Mouse (Mus musculus): ENCODE results near the gene Ptges3. TPM values are rescaled to one million over a fixed set of nuclear protein-coding genes. Genes with fewer than 3 reads are reported as not detected.

Gene Ptges3
- polyA plus RNA-seq (2015; fragmentation: Nextera tagmentation; extraction: Ambion mirVana), result 562 and 583 TPM in 2 replicates

DNA sequence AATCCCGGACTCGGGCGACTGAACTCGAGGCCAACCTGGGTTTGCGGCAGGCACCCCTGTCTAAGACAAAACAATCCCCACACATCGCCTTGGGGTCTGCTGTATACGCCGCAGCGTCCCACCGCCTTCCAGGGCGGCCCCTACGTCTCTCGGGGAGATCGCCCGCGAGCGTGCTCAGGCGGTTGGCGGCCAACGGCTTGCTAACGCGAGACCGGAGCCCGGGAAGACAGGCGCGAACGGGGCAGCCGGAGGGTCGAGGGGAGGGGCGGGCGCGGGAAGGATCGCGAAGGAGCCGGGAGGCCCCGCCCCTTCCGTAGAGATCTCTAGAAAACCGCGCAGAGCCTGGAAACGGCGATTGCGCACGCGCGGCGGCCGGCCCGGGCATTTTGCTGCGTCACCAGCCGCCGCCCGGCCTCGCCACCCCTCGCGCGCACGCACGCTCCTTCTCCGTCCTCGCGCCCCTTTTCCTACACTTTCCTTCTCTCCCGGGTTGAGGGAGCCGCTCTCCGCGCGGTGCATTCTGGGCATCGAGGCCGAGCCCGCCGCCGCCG, at the start of gene Ptges3:
Gene Ptges3, plus strand, starts transcription at position 354 of the 551 bp plus-strand sequence.
- ATAC-seq, result peak; percentile 93
- peaks cover 10% of the 10 kb centered on the region; the same call in 1 of the 2 replicates for H3K36me3 ChIP-seq (ENCODE audit: poor library complexity, severe bottlenecking)

GRCm38 (mm10) chr10:128009735-128010134, 49.0 kb upstream of the Ptges3 start:
- Histone ChIP-seq H3K9me3 (replicated peaks) (no peaks in the 10 kb centered on the region), H3K4me3 (no peak overlapping the region), H3K4me1 (no peaks in the 10 kb centered on the region), H3K9ac (no peak overlapping the region), H3K27me3 (no peaks in the 10 kb centered on the region), H3K36me3 (ENCODE audit: poor library complexity, severe bottlenecking) (no peaks in the 10 kb centered on the region), H3K4me2 (no peak overlapping the region), H3K27ac (no peak overlapping the region)
- no peak for ATAC-seq
- 84% methylated on average over 5 of the region's 5 CpGs for WGBS

More for the DNA sequence above, at the start of gene Ptges3:
- Histone ChIP-seq H3K9me3 (replicated peaks) (no peaks in the 10 kb centered on the region), H3K27ac (peak within 1 kb of the TSS; percentile 99), H3K27me3 (no peaks in the 10 kb centered on the region), H3K4me2 (peak within 1 kb of the TSS; percentile 77), H3K9ac (peak within 1 kb of the TSS; percentile 88), H3K4me3 (peak within 1 kb of the TSS; percentile 77), H3K4me1 (peaks cover 33% of the 10 kb centered on the region)
- WGBS, result under 1% methylated on average over 62 of the region's 72 CpGs

DNA sequence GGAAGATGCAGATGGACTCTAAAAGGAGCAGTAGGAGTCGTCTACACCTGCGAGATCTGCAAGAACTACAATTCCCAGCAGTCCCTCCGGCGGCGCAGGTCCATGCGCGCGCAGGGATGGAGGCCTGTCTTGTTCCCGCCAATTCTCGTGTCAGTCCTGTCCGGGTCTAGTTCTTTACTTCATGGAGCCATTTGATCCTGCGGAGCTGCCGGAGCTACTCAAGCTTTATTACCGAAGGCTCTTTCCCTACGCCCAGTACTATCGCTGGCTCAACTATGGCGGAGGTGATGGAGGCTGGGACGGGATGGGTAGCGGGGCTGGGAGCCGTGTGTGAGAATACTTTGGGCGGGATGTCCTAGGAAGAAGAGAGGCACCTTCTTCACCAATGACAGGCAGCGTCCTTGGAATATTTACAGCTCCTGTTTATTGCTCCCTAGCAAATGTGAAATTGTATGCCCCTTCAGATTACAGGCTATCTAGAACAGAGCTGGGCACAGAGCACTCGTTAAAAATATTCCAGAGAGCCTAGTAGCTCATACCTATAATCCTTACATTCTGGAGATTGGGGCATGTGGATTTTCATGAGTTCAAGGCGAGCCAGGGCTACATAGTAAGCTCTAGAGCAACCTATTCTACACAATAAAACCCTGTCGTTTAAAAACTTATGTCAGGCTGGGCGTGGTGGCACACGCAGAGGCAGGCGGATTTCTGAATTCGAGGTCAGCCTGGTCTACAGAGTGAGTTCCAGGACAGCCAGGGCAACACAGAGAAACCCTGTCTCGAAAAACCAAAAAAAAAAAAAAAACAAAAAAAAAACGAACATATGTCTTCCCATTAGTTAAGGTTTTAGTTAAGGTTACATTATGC, 43.5 kb upstream of the Ptges3 start, which contains the start of gene Prim1:
Gene Prim1, plus strand, starts transcription at position 101 of the 867 bp plus-strand sequence.
- Histone ChIP-seq H3K4me2 (peak within 1 kb of the TSS; percentile 69), H3K4me1 (peaks cover 11% of the 10 kb centered on the region), H3K36me3 (ENCODE audit: poor library complexity, severe bottlenecking) (peaks cover 21% of the 10 kb centered on the region), H3K27ac (peak within 1 kb of the TSS; percentile 14; the same call in 1 of the 2 replicates), H3K4me3 (peak within 1 kb of the TSS; percentile 57), H3K9ac (peak within 1 kb of the TSS; percentile 68), H3K9me3 (replicated peaks) (no peaks in the 10 kb centered on the region), H3K27me3 (no peaks in the 10 kb centered on the region)
- WGBS, result 4% methylated on average over 31 of the region's 31 CpGs
- peak; percentile 97 for ATAC-seq

- no peak overlapping the region for H3K4me3 ChIP-seq
- no peak overlapping the region for H3K27ac ChIP-seq
- no peaks in the 10 kb centered on the region for H3K27me3 ChIP-seq
- H3K4me1 ChIP-seq, result 0 out of 2 replicates have a peak, but pooled peaks cover under 1% of the 10 kb centered on the region
- H3K9me3 ChIP-seq (replicated peaks), result no peaks in the 10 kb centered on the region
- 99% methylated on average over 5 of the region's 5 CpGs for WGBS
- ATAC-seq, result no peak
- no peak overlapping the region for H3K4me2 ChIP-seq
- peaks cover 84% of the 10 kb centered on the region for H3K36me3 ChIP-seq (ENCODE audit: poor library complexity, severe bottlenecking)
- H3K9ac ChIP-seq, result no peak overlapping the region
Measured at GRCm38 (mm10) chr10:128022196-128022595, 36.6 kb upstream of the Ptges3 start.

GRCm38 (mm10) chr10:128023496-128023895, 35.3 kb upstream of the Ptges3 start:
- no peak overlapping the region for H3K4me3 ChIP-seq
- no peak overlapping the region for H3K27ac ChIP-seq
- H3K4me1 ChIP-seq, result no peaks in the 10 kb centered on the region
- no peak overlapping the region for H3K9ac ChIP-seq
- H3K9me3 ChIP-seq (replicated peaks), result no peaks in the 10 kb centered on the region
- ATAC-seq, result no peak
- H3K27me3 ChIP-seq, result no peaks in the 10 kb centered on the region
- no peak overlapping the region for H3K4me2 ChIP-seq
- H3K36me3 ChIP-seq (ENCODE audit: poor library complexity, severe bottlenecking), result peaks cover 87% of the 10 kb centered on the region
- WGBS, result 96% methylated on average over 10 of the region's 10 CpGs

DNA sequence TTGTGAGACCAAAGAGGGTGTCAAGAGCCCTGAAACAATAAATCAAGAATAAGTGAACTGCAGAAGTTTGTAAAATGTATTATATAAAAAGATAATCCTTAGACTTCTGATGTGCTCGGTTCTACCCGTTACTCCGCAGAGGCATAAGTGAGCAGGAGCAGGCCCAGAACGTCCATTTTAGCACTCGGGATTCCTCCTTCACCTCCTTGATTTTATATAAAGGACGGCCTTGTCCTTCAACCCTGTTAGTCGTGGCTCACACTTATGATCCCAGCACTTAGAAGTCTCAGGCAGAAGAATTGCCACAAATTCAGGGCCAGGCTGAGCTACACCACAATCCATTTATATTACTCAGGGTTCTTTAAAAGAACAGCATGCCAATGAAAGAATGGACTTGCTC, 28.8 kb upstream of the Ptges3 start:
- Histone ChIP-seq H3K27me3 (no peaks in the 10 kb centered on the region), H3K4me3 (no peak overlapping the region), H3K4me2 (no peak overlapping the region), H3K9ac (no peak overlapping the region), H3K36me3 (ENCODE audit: poor library complexity, severe bottlenecking) (peaks cover 65% of the 10 kb centered on the region), H3K4me1 (peaks cover 5% of the 10 kb centered on the region), H3K27ac (no peak overlapping the region), H3K9me3 (replicated peaks) (no peaks in the 10 kb centered on the region)
- ATAC-seq, result no peak
- 93% methylated on average over 7 of the region's 7 CpGs for WGBS

GRCm38 (mm10) chr10:128030860-128031259, 27.9 kb upstream of the Ptges3 start:
- 78% methylated on average over 2 of the region's 2 CpGs for WGBS

DNA sequence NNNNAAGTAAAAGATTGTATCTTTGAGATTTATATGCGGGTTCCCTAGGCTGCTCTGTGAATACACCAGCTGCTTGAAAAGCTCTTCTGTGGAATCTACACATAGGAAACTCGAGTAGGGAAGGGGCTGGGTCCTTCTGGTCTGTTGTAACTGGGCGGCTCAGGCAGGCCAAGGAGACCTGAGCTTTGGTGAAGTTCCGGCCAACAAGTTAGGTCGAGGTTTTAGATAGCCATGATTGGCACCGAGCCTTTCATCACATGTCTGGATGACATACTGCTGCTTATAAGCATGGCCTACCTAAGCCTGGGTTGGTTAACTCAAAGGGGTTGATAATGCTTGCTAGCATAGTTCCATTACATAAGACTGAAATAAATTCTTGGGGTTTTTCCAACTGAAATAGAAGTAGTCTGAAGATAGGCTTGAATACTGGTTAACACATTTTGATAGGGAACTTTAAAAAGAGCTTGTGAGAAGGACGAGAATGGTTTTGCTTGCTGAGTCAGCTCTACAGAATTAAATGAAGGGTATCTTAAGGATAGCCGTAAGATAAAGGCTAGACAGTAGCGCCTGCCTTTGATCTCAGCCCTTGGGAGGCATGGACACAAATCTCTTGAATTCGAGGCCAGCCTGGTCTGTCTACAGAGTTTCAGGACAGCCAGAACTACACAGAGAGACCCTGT, 21.9 kb upstream of the Ptges3 start:
- ATAC-seq, result no peak
- Histone ChIP-seq H3K4me1 (peaks cover 26% of the 10 kb centered on the region), H3K9me3 (replicated peaks) (no peaks in the 10 kb centered on the region), H3K27ac (peak overlapping the region; percentile 96; the same call in 1 of the 2 replicates), H3K9ac (peak overlapping the region; percentile 99), H3K27me3 (no peaks in the 10 kb centered on the region), H3K4me3 (peak overlapping the region; percentile 99), H3K36me3 (ENCODE audit: poor library complexity, severe bottlenecking) (peaks cover 41% of the 10 kb centered on the region), H3K4me2 (peak overlapping the region; percentile 95)
- WGBS, result 4% methylated on average over 10 of the region's 10 CpGs

More at GRCm38 (mm10) chr10:128030860-128031259, 27.9 kb upstream of the Ptges3 start:
- Histone ChIP-seq H3K9ac (no peak overlapping the region), H3K36me3 (ENCODE audit: poor library complexity, severe bottlenecking) (peaks cover 55% of the 10 kb centered on the region), H3K4me1 (peaks cover 6% of the 10 kb centered on the region), H3K4me2 (no peak overlapping the region), H3K9me3 (replicated peaks) (no peaks in the 10 kb centered on the region), H3K27me3 (no peaks in the 10 kb centered on the region), H3K4me3 (no peak overlapping the region), H3K27ac (no peak overlapping the region)
- no peak for ATAC-seq

- WGBS, result 50% methylated on average over 3 of the region's 3 CpGs
- Histone ChIP-seq H3K4me3 (0 out of 2 replicates have a peak overlapping the region, but pooled peaks have one; percentile 15), H3K36me3 (ENCODE audit: poor library complexity, severe bottlenecking) (peaks cover 51% of the 10 kb centered on the region), H3K4me2 (peak overlapping the region; percentile 32), H3K9ac (peak overlapping the region; percentile 22; the same call in 1 of the 2 replicates), H3K27ac (no peak overlapping the region), H3K9me3 (replicated peaks) (no peaks in the 10 kb centered on the region), H3K27me3 (no peaks in the 10 kb centered on the region), H3K4me1 (peaks cover 26% of the 10 kb centered on the region)
- no peak for ATAC-seq
Measured at GRCm38 (mm10) chr10:128037921-128038320, 20.8 kb upstream of the Ptges3 start.

GRCm38 (mm10) chr10:128039167-128039566, 19.6 kb upstream of the Ptges3 start:
- 0 out of 2 replicates have a peak overlapping the region, but pooled peaks have one; percentile 5 for H3K9ac ChIP-seq
- peaks cover 64% of the 10 kb centered on the region for H3K36me3 ChIP-seq (ENCODE audit: poor library complexity, severe bottlenecking)
- 74% methylated on average over 5 of the region's 5 CpGs for whole genome bisulfite sequencing
- H3K4me1 ChIP-seq, result peaks cover 26% of the 10 kb centered on the region
- no peak overlapping the region for H3K4me2 ChIP-seq
- H3K27me3 ChIP-seq, result no peaks in the 10 kb centered on the region
- ATAC-seq, result no peak
- no peak overlapping the region for H3K4me3 ChIP-seq
- no peaks in the 10 kb centered on the region for H3K9me3 ChIP-seq (replicated peaks)
- H3K27ac ChIP-seq, result no peak overlapping the region

DNA sequence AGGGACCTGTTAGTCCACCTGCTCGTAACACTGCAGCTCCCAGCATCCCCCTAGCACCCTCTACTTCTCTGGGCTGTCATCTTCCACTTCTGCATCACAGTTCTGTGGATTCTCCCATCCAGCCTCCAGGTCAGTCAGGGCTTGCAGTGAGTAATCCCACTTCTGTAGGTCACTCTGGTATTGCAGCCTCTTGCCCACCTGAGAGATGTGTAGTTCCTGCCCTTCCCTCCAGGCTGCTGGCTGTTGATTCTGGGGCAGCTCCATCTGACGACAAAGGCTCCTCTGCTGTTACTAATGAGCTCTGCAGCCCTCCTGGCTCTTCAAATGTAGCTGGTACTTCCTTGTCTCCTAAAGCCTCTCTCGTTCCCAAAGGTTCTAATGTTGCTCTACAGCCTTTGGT, 18.9 kb upstream of the Ptges3 start:
- no peak overlapping the region for H3K4me3 ChIP-seq
- no peaks in the 10 kb centered on the region for H3K27me3 ChIP-seq
- ATAC-seq, result no peak
- no peak overlapping the region for H3K27ac ChIP-seq
- H3K36me3 ChIP-seq (ENCODE audit: poor library complexity, severe bottlenecking), result peaks cover 70% of the 10 kb centered on the region
- no peaks in the 10 kb centered on the region for H3K9me3 ChIP-seq (replicated peaks)
- 73% methylated on average over 3 of the region's 3 CpGs for WGBS
- H3K4me2 ChIP-seq, result no peak overlapping the region
- H3K9ac ChIP-seq, result no peak overlapping the region
- H3K4me1 ChIP-seq, result peaks cover 27% of the 10 kb centered on the region

- H3K4me3 ChIP-seq, result no peak overlapping the region
- no peak overlapping the region for H3K27ac ChIP-seq
- H3K4me2 ChIP-seq, result no peak overlapping the region
- WGBS, result 90% methylated on average over 5 of the region's 5 CpGs
- H3K36me3 ChIP-seq (ENCODE audit: poor library complexity, severe bottlenecking), result peaks cover 75% of the 10 kb centered on the region
- no peak overlapping the region for H3K9ac ChIP-seq
- no peaks in the 10 kb centered on the region for H3K9me3 ChIP-seq (replicated peaks)
- no peaks in the 10 kb centered on the region for H3K27me3 ChIP-seq
- peaks cover 29% of the 10 kb centered on the region for H3K4me1 ChIP-seq
- no peak for ATAC-seq
Measured at GRCm38 (mm10) chr10:128040293-128040692, 18.5 kb upstream of the Ptges3 start.

All from forebrain, embryonic 13.5 days (tissue).